Mouse (Mus musculus): Measurements from ENCODE around the gene Slc41a1. TPM values are rescaled to one million over a fixed set of nuclear protein-coding genes. Genes with fewer than 3 reads are reported as not detected.

The Slc41a1 gene
- polyA plus RNA-seq, 1 experiment: 14.0 TPM

DNA sequence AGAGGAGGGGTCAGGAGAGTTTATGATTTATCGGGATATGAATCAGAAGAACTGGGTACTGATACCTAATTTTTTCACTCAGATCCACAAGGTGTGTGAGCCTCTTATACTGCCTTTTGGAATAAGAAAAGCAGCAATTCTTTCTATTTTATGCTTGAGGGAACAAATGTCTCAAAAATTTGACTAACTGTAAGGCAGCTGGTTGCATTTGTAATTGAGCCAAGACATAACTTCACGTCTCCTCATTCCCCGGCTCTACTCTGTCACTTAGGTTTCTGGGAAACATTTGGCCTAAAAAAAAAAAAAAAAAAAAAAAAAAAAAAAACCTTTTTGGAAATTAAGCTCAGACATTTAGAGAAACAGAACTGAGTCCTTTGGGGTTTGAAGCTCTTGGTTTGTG lies 59.3 kb downstream of the Slc41a1 start:
- Histone ChIP-seq H3K36me3 (ENCODE audit: control insufficient read depth, insufficient read depth) (no peaks in the 10 kb centered on the region), H3K4me2 (ENCODE audit: low read depth) (no peak overlapping the region), H3K79me2 (ENCODE audit: control insufficient read depth, insufficient read depth) (no peaks in the 10 kb centered on the region), H3K4me3 (no peak overlapping the region), H3ac (ENCODE audit: control insufficient read depth, insufficient read length) (no peak overlapping the region), H3K27me3 (ENCODE audit: control insufficient read depth, insufficient read depth, insufficient read length) (peaks cover 19% of the 10 kb centered on the region)
- TF ChIP-seq POLR2AphosphoS2 (IDR thresholded peaks at IDR 0.05; ENCODE audit: insufficient read length, low read depth) (no peak), E2F4 (IDR thresholded peaks at IDR 0.05; ENCODE audit: insufficient read depth) (no peak), USF1 (IDR thresholded peaks at IDR 0.05; ENCODE audit: low read depth) (no peak), POLR2A (IDR thresholded peaks at IDR 0.05; ENCODE audit: insufficient read length, low read depth) (no peak), MYOD1 (IDR thresholded peaks at IDR 0.05; ENCODE audit: control insufficient read depth in 1 of 3, insufficient read length in 2 of 3, low read depth in 2 of 3) (no peak)

GRCm38 (mm10) chr1:131890043-131890658 lies 62.9 kb downstream of the Slc41a1 start:
- Histone ChIP-seq H3K4me3 (no peak overlapping the region), H3ac (ENCODE audit: control insufficient read depth, insufficient read length) (no peak overlapping the region), H3K4me2 (ENCODE audit: low read depth) (no peak overlapping the region), H3K36me3 (ENCODE audit: control insufficient read depth, insufficient read depth) (no peaks in the 10 kb centered on the region), H3K79me2 (ENCODE audit: control insufficient read depth, insufficient read depth) (no peaks in the 10 kb centered on the region), H3K27me3 (ENCODE audit: control insufficient read depth, insufficient read depth, insufficient read length) (peaks cover 11% of the 10 kb centered on the region)
- TF ChIP-seq USF1 (IDR thresholded peaks at IDR 0.05; ENCODE audit: low read depth): no peak
- no peak for TF ChIP-seq MAX (IDR thresholded peaks at IDR 0.05; ENCODE audit: low read depth)
- no peak for TF ChIP-seq TCF12 (IDR thresholded peaks at IDR 0.05; ENCODE audit: insufficient read depth, poor library complexity, severe bottlenecking)
- no peak for TF ChIP-seq MYOG (IDR thresholded peaks at IDR 0.05; ENCODE audit: control insufficient read depth in 1 of 3, insufficient read depth in 1 of 3, insufficient read length in 2 of 3, low read depth in 2 of 3)
- no peak for TF ChIP-seq REST (IDR thresholded peaks at IDR 0.05; ENCODE audit: insufficient read depth, insufficient read length)
- no peak for TF ChIP-seq CEBPB (IDR thresholded peaks at IDR 0.05; ENCODE audit: insufficient read depth, poor library complexity, severe bottlenecking)
- no peak for TF ChIP-seq POLR2A (IDR thresholded peaks at IDR 0.05; ENCODE audit: insufficient read length, low read depth)
- TF ChIP-seq POLR2AphosphoS2 (IDR thresholded peaks at IDR 0.05; ENCODE audit: insufficient read length, low read depth): no peak
- no peak for TF ChIP-seq TCF3 (IDR thresholded peaks at IDR 0.05; ENCODE audit: insufficient read length, low read depth)
- no peak for TF ChIP-seq MYOD1 (IDR thresholded peaks at IDR 0.05; ENCODE audit: control insufficient read depth in 1 of 3, insufficient read length in 2 of 3, low read depth in 2 of 3)
- no peak for TF ChIP-seq SRF (IDR thresholded peaks at IDR 0.05; ENCODE audit: control insufficient read depth, insufficient read length, low read depth)
- TF ChIP-seq E2F4 (IDR thresholded peaks at IDR 0.05; ENCODE audit: insufficient read depth): no peak

DNA sequence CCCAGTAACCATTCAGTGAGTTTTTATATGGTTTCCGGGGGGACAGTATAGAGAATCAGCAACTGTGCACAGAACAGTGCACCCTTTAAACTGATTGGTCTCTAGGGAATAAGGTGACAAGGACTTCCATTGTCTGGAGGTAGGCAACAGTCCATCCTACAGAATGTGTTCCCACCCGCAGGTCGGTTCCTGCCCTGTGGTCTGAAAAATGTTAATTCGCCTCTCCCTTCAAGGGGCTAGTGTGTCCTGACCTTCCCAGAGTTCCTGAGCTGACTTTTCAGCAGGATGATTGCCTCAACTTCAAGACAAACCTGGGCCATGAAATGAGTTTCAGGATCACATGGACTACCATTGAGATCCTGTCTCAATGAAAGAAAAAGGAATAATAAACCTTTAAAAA lies 64.1 kb downstream of the Slc41a1 start:
- Histone ChIP-seq H3K79me2 (ENCODE audit: control insufficient read depth, insufficient read depth) (no peaks in the 10 kb centered on the region), H3K4me2 (ENCODE audit: low read depth) (no peak overlapping the region), H3K36me3 (ENCODE audit: control insufficient read depth, insufficient read depth) (no peaks in the 10 kb centered on the region), H3K4me3 (no peak overlapping the region), H3K27me3 (ENCODE audit: control insufficient read depth, insufficient read depth, insufficient read length) (peaks cover 11% of the 10 kb centered on the region), H3ac (ENCODE audit: control insufficient read depth, insufficient read length) (no peak overlapping the region)
- TF ChIP-seq REST (IDR thresholded peaks at IDR 0.05; ENCODE audit: insufficient read depth, insufficient read length): no peak
- TF ChIP-seq MYOD1 (IDR thresholded peaks at IDR 0.05; ENCODE audit: control insufficient read depth in 1 of 3, insufficient read length in 2 of 3, low read depth in 2 of 3): no peak
- no peak for TF ChIP-seq SRF (IDR thresholded peaks at IDR 0.05; ENCODE audit: control insufficient read depth, insufficient read length, low read depth)
- no peak for TF ChIP-seq POLR2A (IDR thresholded peaks at IDR 0.05; ENCODE audit: insufficient read length, low read depth)
- TF ChIP-seq E2F4 (IDR thresholded peaks at IDR 0.05; ENCODE audit: insufficient read depth): no peak
- no peak for TF ChIP-seq TCF12 (IDR thresholded peaks at IDR 0.05; ENCODE audit: insufficient read depth, poor library complexity, severe bottlenecking)
- TF ChIP-seq MAX (IDR thresholded peaks at IDR 0.05; ENCODE audit: low read depth): no peak
- TF ChIP-seq MYOG (IDR thresholded peaks at IDR 0.05; ENCODE audit: control insufficient read depth in 1 of 3, insufficient read depth in 1 of 3, insufficient read length in 2 of 3, low read depth in 2 of 3): no peak
- no peak for TF ChIP-seq CEBPB (IDR thresholded peaks at IDR 0.05; ENCODE audit: insufficient read depth, poor library complexity, severe bottlenecking)
- TF ChIP-seq TCF3 (IDR thresholded peaks at IDR 0.05; ENCODE audit: insufficient read length, low read depth): no peak
- TF ChIP-seq POLR2AphosphoS2 (IDR thresholded peaks at IDR 0.05; ENCODE audit: insufficient read length, low read depth): no peak
- TF ChIP-seq USF1 (IDR thresholded peaks at IDR 0.05; ENCODE audit: low read depth): no peak

Other genes starting within 250 kb of the Slc41a1 start
- not detected for gene Avpr1b, start 228.3 kb upstream of the Slc41a1 start, polyA plus RNA-seq (2012; fragmentation: generic; extraction: Trizol)
- gene Ctse, start 189.2 kb upstream of the Slc41a1 start, polyA plus RNA-seq (2012; fragmentation: generic; extraction: Trizol): not detected
- gene Rab7b, start 138.8 kb upstream of the Slc41a1 start, polyA plus RNA-seq (2012; fragmentation: generic; extraction: Trizol): 1.5 TPM
- not detected for gene Slc26a9, start 83.5 kb upstream of the Slc41a1 start, polyA plus RNA-seq (2012; fragmentation: generic; extraction: Trizol)
- gene Pm20d1, start 30.1 kb upstream of the Slc41a1 start, polyA plus RNA-seq (2012; fragmentation: generic; extraction: Trizol): 0.01 TPM
- gene Rab29, start 39.7 kb downstream of the Slc41a1 start, polyA plus RNA-seq (2012; fragmentation: generic; extraction: Trizol): 3.5 TPM
- 20.6 TPM for gene Nucks1, start 83.0 kb downstream of the Slc41a1 start, polyA plus RNA-seq (2012; fragmentation: generic; extraction: Trizol)
- 0.74 TPM for gene Slc45a3, start 135.5 kb downstream of the Slc41a1 start, polyA plus RNA-seq (2012; fragmentation: generic; extraction: Trizol)
- gene Elk4, start 180.1 kb downstream of the Slc41a1 start, polyA plus RNA-seq (2012; fragmentation: generic; extraction: Trizol): 12.4 TPM
- gene Mfsd4a, start 240.6 kb downstream of the Slc41a1 start, polyA plus RNA-seq (2012; fragmentation: generic; extraction: Trizol): 9.6 TPM

Data from myocyte (in vitro differentiated cells).